Mouse (Mus musculus) ES-Bruce4 (cell line): ENCODE measurements around the gene Cnot2.

ENCODE experiments used
- CTCF ChIP-seq: IDR thresholded peaks from one replicate; pipeline ENCODE4 v1.8.1; 2011; ENCODE audit warnings: low read depth, low read length
- POLR2A ChIP-seq: IDR thresholded peaks from one replicate; pipeline ENCODE4 v1.8.1; 2011; ENCODE audit warnings: low read length; ENCODE audit not compliant: insufficient read depth

DNA sequence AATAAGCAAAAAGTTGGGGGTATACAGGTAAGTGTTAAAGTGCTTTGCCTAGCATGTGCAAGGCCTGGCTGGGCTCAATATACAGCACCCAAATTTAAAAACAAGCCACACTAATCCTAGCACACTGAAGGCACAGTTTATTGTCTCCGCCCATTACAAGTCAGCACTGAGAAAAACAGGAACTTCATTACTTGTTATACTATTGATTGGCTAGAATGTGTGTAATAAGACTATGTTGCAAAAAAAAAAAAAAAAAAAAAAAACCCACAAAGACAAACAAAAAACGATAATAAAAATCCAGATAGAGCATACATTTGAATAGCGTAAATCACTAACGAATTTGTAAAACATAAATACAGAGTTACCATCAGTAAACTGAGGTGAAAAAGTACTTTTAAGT is 66.2 kb downstream of the Cnot2 start:
- no peak for TF ChIP-seq CTCF
- no peak for TF ChIP-seq POLR2A
